Mouse (Mus musculus): ENCODE data around the gene Pfkp. TPM values are rescaled to one million over a fixed set of nuclear protein-coding genes. Genes with fewer than 3 reads are reported as not detected.

The Pfkp gene
- total and polyA plus RNA-seq, 2 experiments from 2014 or later: 82.9 to 162 TPM

GRCm38 (mm10) chr13:6625942-6626341, 22.6 kb downstream of the Pfkp start:
- H3K4me3 ChIP-seq (ENCODE audit: low read depth, low read length): no peak overlapping the region
- 68% methylated on average over 3 of the region's 3 CpGs for WGBS
- no peak overlapping the region for H3K27ac ChIP-seq (ENCODE audit: low read depth)
- peaks cover 26% of the 10 kb centered on the region for H3K36me3 ChIP-seq (replicated peaks; ENCODE audit: control insufficient read depth, insufficient read depth, low read length)
- H3K9ac ChIP-seq (replicated peaks; ENCODE audit: low read depth, low read length): no peak overlapping the region
- DNase-seq (ENCODE audit: low spot score) (no peak), ATAC-seq (ENCODE audit: insufficient read depth, low read depth) (no peak)
- no peaks in the 10 kb centered on the region for H3K9me3 ChIP-seq (replicated peaks; ENCODE audit: control insufficient read depth, low read length)
- TF ChIP-seq CTCF (IDR thresholded peaks at IDR 0.05; ENCODE audit: low read depth): no peak
- TF ChIP-seq EP300 (IDR thresholded peaks at IDR 0.05; ENCODE audit: low read depth): no peak
- no peaks in the 10 kb centered on the region for H3K27me3 ChIP-seq (ENCODE audit: control insufficient read depth, insufficient read depth, low read length)
- H3K4me1 ChIP-seq (ENCODE audit: control insufficient read depth, insufficient read depth): peaks cover 35% of the 10 kb centered on the region
- no peak overlapping the region for H3K4me2 ChIP-seq (ENCODE audit: low read depth, low read length)

DNA sequence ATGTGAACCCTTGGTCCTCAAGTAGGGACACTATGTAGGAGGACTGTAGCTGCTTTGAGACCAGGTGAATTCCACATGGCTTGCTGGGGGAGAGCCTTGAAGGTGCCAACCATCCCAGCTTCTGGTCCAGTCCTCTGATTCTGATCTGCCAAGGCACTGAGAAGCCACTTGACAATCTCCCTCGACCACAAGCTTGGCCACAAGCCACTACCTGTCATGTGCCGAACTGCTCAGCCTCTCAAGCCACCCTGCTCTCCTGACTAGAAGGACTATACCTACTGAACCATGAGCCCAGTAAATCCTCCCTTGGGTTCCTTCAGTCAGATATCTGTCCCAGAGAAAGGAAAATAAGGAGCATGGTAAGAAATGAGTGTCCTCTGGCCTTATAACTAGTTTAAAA, 24.0 kb downstream of the Pfkp start:
- no peak overlapping the region for H3K27ac ChIP-seq (ENCODE audit: low read depth)
- H3K4me1 ChIP-seq (ENCODE audit: control insufficient read depth, insufficient read depth): peaks cover 22% of the 10 kb centered on the region
- TF ChIP-seq CTCF (IDR thresholded peaks at IDR 0.05; ENCODE audit: low read depth): no peak
- TF ChIP-seq EP300 (IDR thresholded peaks at IDR 0.05; ENCODE audit: low read depth): no peak
- no peaks in the 10 kb centered on the region for H3K9me3 ChIP-seq (replicated peaks; ENCODE audit: control insufficient read depth, low read length)
- no peak overlapping the region for H3K4me3 ChIP-seq (ENCODE audit: low read depth, low read length)
- ATAC-seq (ENCODE audit: insufficient read depth, low read depth): no peak
- no peak for DNase-seq (ENCODE audit: low spot score)
- H3K36me3 ChIP-seq (replicated peaks; ENCODE audit: control insufficient read depth, insufficient read depth, low read length): peaks cover 39% of the 10 kb centered on the region
- H3K4me2 ChIP-seq (ENCODE audit: low read depth, low read length): no peak overlapping the region
- H3K27me3 ChIP-seq (ENCODE audit: control insufficient read depth, insufficient read depth, low read length): no peaks in the 10 kb centered on the region
- no peak overlapping the region for H3K9ac ChIP-seq (replicated peaks; ENCODE audit: low read depth, low read length)
- 18% methylated on average over 2 of the region's 2 CpGs for WGBS

- H3K4me3 ChIP-seq (ENCODE audit: low read depth, low read length): no peak overlapping the region
- H3K4me1 ChIP-seq (ENCODE audit: control insufficient read depth, insufficient read depth): peaks cover 17% of the 10 kb centered on the region
- no peak overlapping the region for H3K9ac ChIP-seq (replicated peaks; ENCODE audit: low read depth, low read length)
- 45% methylated on average over 4 of the region's 4 CpGs for WGBS
- no peaks in the 10 kb centered on the region for H3K9me3 ChIP-seq (replicated peaks; ENCODE audit: control insufficient read depth, low read length)
- no peak overlapping the region for H3K4me2 ChIP-seq (ENCODE audit: low read depth, low read length)
- ATAC-seq (ENCODE audit: insufficient read depth, low read depth): no peak
- H3K27ac ChIP-seq (ENCODE audit: low read depth): no peak overlapping the region
- TF ChIP-seq EP300 (IDR thresholded peaks at IDR 0.05; ENCODE audit: low read depth) (no peak), CTCF (IDR thresholded peaks at IDR 0.05; ENCODE audit: low read depth) (no peak)
- H3K27me3 ChIP-seq (ENCODE audit: control insufficient read depth, insufficient read depth, low read length): no peaks in the 10 kb centered on the region
- peaks cover 44% of the 10 kb centered on the region for H3K36me3 ChIP-seq (replicated peaks; ENCODE audit: control insufficient read depth, insufficient read depth, low read length)
- DNase-seq (ENCODE audit: low spot score): no peak
These were observed 24.5 kb downstream of the Pfkp start for GRCm38 (mm10) chr13:6624121-6624520.

GRCm38 (mm10) chr13:6621831-6622230, 26.7 kb downstream of the Pfkp start:
- WGBS: 94% methylated on average over 20 of the region's 20 CpGs
- no peak overlapping the region for H3K4me2 ChIP-seq (ENCODE audit: low read depth, low read length)
- H3K36me3 ChIP-seq (replicated peaks; ENCODE audit: control insufficient read depth, insufficient read depth, low read length): peaks cover 66% of the 10 kb centered on the region

DNA sequence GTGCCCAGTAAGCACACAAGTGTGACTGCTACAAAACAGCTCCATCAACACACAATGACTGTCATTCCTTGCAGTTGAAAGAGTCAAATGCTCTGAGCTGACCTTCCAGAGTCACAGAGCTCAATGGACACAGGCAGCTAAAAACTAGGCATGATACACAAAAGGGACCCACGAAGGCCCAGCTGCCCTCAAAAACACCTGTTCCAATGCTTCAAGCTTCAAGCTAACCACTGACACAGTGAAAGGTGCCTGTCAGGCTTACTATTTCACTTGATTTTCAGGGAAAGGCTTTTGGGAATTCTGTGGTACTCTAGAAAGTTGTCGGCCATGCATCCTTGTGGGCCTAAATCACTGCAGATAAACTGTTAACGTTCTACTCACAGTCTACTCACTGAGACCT, 28.3 kb downstream of the Pfkp start:
- Histone ChIP-seq H3K36me3 (replicated peaks; ENCODE audit: control insufficient read depth, insufficient read depth, low read length) (peaks cover 81% of the 10 kb centered on the region), H3K4me3 (ENCODE audit: low read depth, low read length) (no peak overlapping the region), H3K27me3 (ENCODE audit: control insufficient read depth, insufficient read depth, low read length) (no peaks in the 10 kb centered on the region), H3K4me1 (ENCODE audit: control insufficient read depth, insufficient read depth) (peaks cover 8% of the 10 kb centered on the region), H3K4me2 (ENCODE audit: low read depth, low read length) (no peak overlapping the region), H3K9ac (replicated peaks; ENCODE audit: low read depth, low read length) (no peak overlapping the region), H3K9me3 (replicated peaks; ENCODE audit: control insufficient read depth, low read length) (no peaks in the 10 kb centered on the region), H3K27ac (ENCODE audit: low read depth) (no peak overlapping the region)
- no peak for ATAC-seq (ENCODE audit: insufficient read depth, low read depth)
- DNase-seq (ENCODE audit: low spot score): no peak
- WGBS: 82% methylated on average over 3 of the region's 3 CpGs
- TF ChIP-seq CTCF (IDR thresholded peaks at IDR 0.05; ENCODE audit: low read depth) (no peak), EP300 (IDR thresholded peaks at IDR 0.05; ENCODE audit: low read depth) (no peak)

More at GRCm38 (mm10) chr13:6621831-6622230, 26.7 kb downstream of the Pfkp start:
- peaks cover 17% of the 10 kb centered on the region for H3K4me1 ChIP-seq (ENCODE audit: control insufficient read depth, insufficient read depth)
- H3K9ac ChIP-seq (replicated peaks; ENCODE audit: low read depth, low read length): no peak overlapping the region
- H3K27ac ChIP-seq (ENCODE audit: low read depth): no peak overlapping the region
- H3K9me3 ChIP-seq (replicated peaks; ENCODE audit: control insufficient read depth, low read length): no peaks in the 10 kb centered on the region
- ATAC-seq (ENCODE audit: insufficient read depth, low read depth): no peak
- no peak overlapping the region for H3K4me3 ChIP-seq (ENCODE audit: low read depth, low read length)
- H3K27me3 ChIP-seq (ENCODE audit: control insufficient read depth, insufficient read depth, low read length): no peaks in the 10 kb centered on the region
- no peak for TF ChIP-seq CTCF (IDR thresholded peaks at IDR 0.05; ENCODE audit: low read depth)
- TF ChIP-seq EP300 (IDR thresholded peaks at IDR 0.05; ENCODE audit: low read depth): no peak
- no peak for DNase-seq (ENCODE audit: low spot score)

- Histone ChIP-seq H3K9ac (replicated peaks; ENCODE audit: low read depth, low read length) (no peak overlapping the region), H3K4me2 (ENCODE audit: low read depth, low read length) (no peak overlapping the region), H3K36me3 (replicated peaks; ENCODE audit: control insufficient read depth, insufficient read depth, low read length) (peaks cover 88% of the 10 kb centered on the region), H3K4me3 (ENCODE audit: low read depth, low read length) (no peak overlapping the region), H3K9me3 (replicated peaks; ENCODE audit: control insufficient read depth, low read length) (no peaks in the 10 kb centered on the region), H3K27ac (ENCODE audit: low read depth) (no peak overlapping the region), H3K27me3 (ENCODE audit: control insufficient read depth, insufficient read depth, low read length) (no peaks in the 10 kb centered on the region), H3K4me1 (ENCODE audit: control insufficient read depth, insufficient read depth) (no peaks in the 10 kb centered on the region)
- DNase-seq (ENCODE audit: low spot score): no peak
- TF ChIP-seq EP300 (IDR thresholded peaks at IDR 0.05; ENCODE audit: low read depth) (no peak), CTCF (IDR thresholded peaks at IDR 0.05; ENCODE audit: low read depth) (no peak)
- ATAC-seq (ENCODE audit: insufficient read depth, low read depth): no peak
- 80% methylated on average over 3 of the region's 3 CpGs for WGBS
These were observed 29.9 kb downstream of the Pfkp start for GRCm38 (mm10) chr13:6618711-6619110.
